Mouse (Mus musculus) splenic B cell, adult 2 months (primary cell): ENCODE data around the gene Gm28041.
"Not testable (repeated sequence)": the region's sequence is repeated elsewhere in the genome, so short reads cannot be mapped to it uniquely, and the experiment has no call there.

Experiments used
- DNase-seq: peaks from one replicate; pipeline ENCODE4 v3.0.0-alpha.2; 2011; ENCODE audit warnings: low read depth, low spot score
- H3K27me3 ChIP-seq: 2 replicates; pipeline ENCODE4 v1.6.1; 2012; ENCODE audit warnings: mild to moderate bottlenecking, low read length, moderate library complexity, mixed read lengths; ENCODE audit not compliant: control insufficient read depth, poor library complexity, insufficient read depth, severe bottlenecking
- H3K36me3 ChIP-seq: 2 replicates; pipeline ENCODE4 v1.6.1; 2012; ENCODE audit warnings: mild to moderate bottlenecking, low read length, moderate library complexity, mixed read lengths; ENCODE audit not compliant: control insufficient read depth, poor library complexity, insufficient read depth, severe bottlenecking

Gm28041 gene

DNA sequence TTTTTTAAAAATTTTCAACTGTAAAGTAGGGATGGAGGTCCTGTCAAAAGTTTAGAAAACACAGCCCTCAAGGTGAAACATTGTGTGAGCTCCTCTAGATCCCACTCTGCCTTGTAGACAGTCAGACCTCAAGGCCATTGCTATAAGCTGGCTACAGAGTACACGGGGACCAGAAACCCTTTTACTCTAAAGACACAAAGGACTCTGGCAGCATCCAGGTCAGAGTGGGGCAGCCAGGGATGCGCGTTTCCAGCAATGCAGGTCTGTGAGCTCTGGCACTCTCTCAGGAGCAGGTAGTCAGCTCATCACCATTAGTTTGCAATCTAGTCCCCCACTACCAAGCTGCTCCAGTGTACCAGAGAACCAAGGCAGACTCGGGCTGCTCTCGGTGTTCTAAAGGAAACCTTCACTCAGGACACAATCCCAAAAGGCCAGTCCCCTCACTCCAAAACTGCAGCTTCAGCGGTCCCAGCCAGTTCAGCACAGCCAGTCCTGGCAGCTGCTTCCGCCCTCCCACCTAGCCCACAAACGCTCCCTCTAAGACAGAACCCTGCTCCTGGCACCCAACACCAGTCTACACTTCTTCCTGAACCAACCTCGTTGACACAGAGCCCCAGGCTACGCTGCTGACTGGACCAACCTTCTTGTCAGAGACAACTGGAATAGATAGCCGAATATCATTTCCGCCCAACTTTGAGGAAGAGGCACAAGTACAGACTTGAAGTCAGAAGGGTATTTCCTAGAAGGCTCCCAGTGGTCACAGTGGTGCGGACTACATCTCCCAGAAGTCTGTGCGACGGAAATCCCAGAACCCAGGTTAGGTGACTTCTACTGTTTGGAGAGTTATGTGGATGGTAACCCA, at the start of gene Gm28041, which contains the start of gene Zfp456:
Gm28041 (minus strand) TSS at position 684 of the 862 bp plus-strand sequence.
Zfp456 (minus strand) TSS at position 761 of the 862 bp plus-strand sequence.
- DNase-seq: peak; percentile 90
- H3K27me3 ChIP-seq, H3K36me3 ChIP-seq: not testable (repeated sequence)

DNA sequence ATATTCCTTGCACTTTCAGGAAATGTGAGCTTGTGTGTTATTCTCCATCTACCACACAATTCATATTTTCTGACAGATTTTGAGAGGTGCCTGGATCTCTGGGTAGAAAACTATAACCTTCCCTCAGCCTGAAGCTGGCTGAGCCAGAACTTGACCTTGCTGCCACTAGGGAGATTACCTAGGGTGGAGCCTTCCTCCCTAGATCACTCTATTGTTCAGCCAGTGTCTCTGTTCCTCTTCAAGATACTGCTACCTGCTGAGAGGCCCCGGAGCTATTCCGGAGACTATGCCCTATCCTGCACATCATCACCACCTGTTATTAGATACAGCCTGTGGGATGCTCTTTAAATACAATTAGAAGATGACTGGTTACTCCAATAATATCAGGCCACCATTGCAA, 47.0 kb upstream of the Gm28041 start:
- not testable (repeated sequence) for H3K36me3 ChIP-seq, DNase-seq, H3K27me3 ChIP-seq

DNA sequence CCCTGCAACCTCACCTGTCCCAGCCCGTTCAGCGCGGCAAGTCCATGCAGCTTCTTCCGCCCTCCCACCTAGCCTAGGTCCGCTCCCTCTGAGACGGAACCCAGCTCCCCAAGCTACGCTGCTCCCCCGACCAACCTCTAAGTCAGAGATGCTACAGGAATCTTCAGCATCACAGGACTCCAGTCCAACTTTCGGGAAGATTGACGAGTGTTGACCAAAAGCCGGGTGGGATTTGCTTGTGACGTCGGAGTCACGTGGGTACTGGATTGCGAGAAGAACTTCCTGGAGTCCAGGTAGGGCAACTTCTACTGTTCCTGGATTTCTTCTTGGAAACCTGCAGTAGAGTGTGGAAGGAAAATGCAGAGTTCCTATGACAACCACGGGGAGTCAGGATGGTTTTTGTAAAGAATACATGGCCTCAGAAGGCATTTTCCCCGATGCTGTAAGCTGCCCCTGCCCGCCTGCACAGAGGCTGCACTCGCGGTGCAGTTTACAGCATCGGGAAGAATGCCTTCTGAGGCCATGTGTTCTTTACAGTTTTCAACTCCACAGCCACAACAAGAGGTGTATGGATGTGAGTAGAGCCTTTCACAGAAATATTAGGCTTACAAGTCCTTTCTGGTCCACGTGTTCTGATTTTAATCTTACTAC, 45.8 kb upstream of the Gm28041 start, which contains the start of gene Zfp459:
Zfp459 (minus strand) TSS at position 212 of the 651 bp plus-strand sequence.
- peak; percentile 44 for DNase-seq
- no peaks in the 10 kb centered on the region for H3K36me3 ChIP-seq
- no peaks in the 10 kb centered on the region for H3K27me3 ChIP-seq

DNA sequence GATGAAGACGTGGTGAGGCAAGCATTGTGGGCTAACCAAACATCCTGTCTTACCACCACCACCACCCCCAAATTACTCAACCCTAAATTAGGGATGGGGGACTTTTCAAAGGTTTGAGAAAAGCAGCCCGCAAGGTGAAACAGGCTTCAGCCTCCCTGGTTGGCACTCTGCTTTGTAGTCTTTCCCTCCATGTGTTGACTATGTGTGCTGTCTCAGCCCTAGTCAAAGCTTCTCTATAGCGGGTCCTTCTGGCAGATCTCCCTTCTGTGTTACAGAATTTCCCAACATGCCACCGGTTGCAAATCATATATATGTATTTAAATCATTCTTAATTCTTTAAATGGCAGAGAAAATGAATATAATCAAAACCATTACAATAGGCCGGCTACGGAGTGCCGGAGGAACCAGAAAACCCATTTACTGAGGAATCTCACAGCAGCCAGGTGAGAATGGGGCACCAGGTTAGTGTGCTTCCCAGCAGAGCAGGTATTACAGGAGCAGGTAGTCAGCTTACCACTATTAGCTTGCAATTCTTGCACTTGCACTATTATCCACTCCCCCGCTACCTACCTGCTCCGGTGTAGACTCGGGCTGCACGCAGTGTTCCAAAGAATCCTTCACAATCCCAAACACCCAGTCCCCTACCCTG, 45.1 kb upstream of the Gm28041 start:
- DNase-seq: no peak
- H3K36me3 ChIP-seq: no peaks in the 10 kb centered on the region
- no peaks in the 10 kb centered on the region for H3K27me3 ChIP-seq

DNA sequence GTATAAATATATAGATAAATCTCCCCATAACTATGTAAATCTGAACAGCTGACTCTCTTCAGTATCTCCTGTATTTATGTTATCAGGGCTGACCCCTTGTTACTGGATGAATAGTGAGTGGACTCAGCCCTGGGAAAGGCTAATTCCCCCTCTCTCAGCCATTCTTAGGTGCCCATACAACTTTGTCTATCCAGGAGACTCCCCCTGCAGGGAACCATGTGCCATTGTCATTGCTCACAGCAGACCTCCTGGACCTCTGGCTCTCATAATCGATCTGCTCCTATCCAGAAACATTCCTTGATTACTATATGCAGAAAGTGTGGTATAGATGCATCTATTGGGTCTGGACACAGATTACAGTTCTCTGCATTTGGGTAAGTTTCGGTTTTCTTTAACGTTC, 41.3 kb upstream of the Gm28041 start:
- H3K36me3 ChIP-seq: no peaks in the 10 kb centered on the region
- DNase-seq: no peak
- no peaks in the 10 kb centered on the region for H3K27me3 ChIP-seq

DNA sequence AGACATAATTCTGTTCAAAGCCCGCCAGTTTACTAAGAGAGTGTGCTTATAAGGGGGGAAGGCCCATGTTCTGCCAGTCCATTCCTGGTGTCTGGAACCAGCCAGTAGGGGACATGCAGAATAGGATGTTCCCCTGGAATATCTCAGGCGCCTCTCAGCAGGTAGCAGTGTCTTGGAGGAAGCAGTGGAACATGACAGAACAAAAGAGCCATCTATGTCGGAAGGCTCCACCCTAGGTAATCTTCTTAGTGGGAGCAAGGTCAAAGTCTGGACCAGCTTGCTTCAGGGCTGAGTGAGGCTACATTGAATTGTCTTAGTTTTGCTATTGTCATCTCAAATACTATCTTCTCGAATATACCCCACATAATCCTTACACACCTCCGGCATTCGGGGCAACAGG, 40.2 kb upstream of the Gm28041 start:
- no peak for DNase-seq
- H3K36me3 ChIP-seq: no peaks in the 10 kb centered on the region
- no peaks in the 10 kb centered on the region for H3K27me3 ChIP-seq

DNA sequence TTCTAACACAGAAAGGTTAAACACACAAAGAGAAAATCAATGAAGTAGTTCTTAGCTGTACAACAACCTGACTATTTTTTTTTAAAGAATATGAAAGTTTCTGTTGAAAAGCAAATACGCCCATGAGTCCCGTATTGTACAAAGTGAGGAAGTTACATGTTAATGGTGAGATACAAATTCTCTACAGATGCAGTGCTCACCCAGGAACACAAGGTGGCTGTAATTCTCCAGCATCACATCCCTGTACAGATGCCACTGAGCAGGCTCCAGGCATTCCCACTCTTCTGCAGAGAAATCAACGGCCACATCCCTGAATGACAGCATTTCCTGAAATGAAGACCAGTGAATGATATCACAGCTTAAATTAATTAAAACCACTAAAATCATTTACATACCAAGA, 38.1 kb upstream of the Gm28041 start:
- not testable (repeated sequence) for H3K27me3 ChIP-seq, DNase-seq, H3K36me3 ChIP-seq

DNA sequence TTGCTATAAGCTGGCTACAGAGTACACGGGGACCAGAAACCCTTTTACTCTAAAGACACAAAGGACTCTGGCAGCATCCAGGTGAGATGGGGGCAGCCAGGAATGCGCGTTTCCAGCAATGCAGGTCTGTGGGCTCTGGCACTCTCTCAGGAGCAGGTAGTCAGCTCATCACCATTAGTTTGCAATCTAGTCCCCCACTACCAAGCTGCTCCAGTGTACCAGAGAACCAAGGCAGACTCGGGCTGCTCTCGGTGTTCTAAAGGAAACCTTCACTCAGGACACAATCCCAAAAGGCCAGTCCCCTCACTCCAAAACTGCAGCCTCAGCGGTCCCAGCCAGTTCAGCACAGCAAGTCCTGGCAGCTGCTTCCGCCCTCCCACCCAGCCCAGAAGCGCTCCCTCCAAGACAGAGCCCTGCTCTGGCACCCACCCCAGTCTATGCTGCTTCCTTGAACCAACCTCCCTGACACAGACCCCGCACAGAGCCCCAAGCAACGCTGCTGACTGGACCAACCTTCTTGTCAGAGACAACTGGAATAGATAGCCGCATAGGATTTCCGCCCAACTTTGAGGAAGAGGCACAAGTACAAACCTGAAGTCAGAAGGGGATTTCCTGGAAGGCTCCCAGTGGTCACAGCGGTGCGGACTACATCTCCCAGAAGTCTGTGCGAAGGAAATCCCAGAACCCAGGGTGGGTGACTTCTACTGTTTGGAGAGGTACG, 23.8 kb upstream of the Gm28041 start, which contains the start of gene Zfp429:
Zfp429 (minus strand) TSS at position 637 of the 721 bp plus-strand sequence.
- H3K36me3 ChIP-seq, H3K27me3 ChIP-seq: not testable (repeated sequence)
- DNase-seq: peak; percentile 88

DNA sequence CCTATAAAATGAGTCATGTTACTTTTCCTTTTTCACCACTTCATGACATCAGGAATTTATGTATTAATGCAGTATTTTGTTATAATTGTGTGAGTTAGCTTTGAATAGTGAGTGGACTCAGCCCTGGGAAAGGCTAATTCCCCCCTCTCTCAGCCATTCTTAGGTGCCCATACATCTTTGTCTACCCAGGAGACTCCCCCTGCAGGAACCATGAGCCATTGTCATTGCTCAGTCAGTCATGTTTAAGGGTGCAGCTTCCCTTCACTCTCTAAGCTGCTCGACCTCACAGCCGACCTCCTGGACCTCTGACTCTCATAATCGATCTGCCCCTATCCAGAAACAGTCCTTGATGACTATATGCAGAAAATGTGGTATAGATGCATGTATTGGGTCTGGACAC, 722 bp upstream of the Gm28041 start:
- DNase-seq, H3K36me3 ChIP-seq, H3K27me3 ChIP-seq: not testable (repeated sequence)

DNA sequence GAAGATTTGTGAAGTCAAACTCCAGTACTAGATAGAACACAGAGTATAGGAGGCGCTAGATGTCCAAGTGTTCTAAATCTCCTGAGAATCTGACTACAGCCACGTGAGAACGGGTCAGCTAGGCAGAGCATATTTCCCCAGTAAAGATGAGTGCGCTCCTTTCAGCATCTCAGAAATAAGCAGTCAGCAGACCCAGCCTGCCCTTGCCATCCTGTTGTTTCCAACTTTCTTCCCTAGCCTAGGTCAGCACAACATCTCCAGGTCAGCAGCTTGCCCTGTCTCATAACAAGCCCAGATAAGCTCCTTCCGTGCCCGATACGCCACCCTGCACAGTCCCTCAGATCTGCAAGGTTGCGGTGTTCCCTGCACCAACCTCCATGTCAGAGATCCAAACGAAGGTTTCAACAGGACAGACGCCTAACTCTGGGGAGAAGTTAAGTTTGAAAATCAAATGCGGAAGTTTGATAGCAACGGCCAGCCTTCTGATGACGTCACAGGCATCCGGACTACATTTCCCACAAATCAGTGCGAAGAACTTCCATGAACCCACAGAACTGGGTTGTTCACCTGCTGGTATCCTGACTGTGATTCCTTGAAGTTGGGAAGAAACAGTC, 15.3 kb downstream of the Gm28041 start, which contains the start of the genes Gm28044 and Zfp953:
Gm28044 (minus strand) TSS at position 406 of the 614 bp plus-strand sequence.
Zfp953 (minus strand) TSS at position 475 of the 614 bp plus-strand sequence.
- DNase-seq: peak; percentile 93
- H3K36me3 ChIP-seq: no peaks in the 10 kb centered on the region
- H3K27me3 ChIP-seq: no peaks in the 10 kb centered on the region

DNA sequence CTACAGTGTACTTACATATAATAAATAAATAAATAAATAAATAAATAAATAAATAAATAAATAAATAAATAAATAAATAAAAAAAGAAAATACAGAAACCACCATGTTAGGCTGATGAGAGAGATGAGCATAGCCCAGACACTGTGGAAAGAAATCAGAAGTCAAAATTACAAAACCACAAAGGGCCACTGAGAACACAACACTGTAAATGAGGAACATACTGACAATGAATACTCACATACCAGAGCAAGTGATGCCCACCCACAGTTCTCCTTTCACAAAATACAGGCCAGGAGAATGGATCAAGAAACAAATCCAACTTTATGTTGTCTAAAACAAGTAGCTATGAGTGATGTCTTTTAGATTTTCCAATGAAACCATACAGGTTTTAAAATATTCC, 23.7 kb downstream of the Gm28041 start:
- H3K36me3 ChIP-seq: no peaks in the 10 kb centered on the region
- no peak for DNase-seq
- no peaks in the 10 kb centered on the region for H3K27me3 ChIP-seq

DNA sequence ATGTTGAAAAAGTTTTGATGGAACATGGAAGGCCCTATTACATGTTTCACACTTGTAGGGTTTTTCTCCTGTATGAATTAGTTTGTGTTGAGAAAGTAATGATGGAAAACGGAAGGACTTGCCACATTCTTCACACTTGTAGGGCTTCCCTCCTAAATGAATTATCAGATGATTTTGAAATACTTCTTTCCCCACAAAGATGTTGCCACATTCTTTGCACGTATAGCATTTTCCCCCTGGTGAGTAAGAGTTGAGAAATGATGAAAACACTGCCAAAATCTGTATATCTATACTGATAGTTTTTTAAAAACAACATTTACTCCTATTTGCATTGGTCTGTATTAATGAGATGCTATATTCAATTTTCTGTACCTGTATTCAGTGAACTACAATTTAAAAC, 32.1 kb downstream of the Gm28041 start:
- no peak for DNase-seq
- Histone ChIP-seq H3K27me3 (no peaks in the 10 kb centered on the region), H3K36me3 (peaks cover 11% of the 10 kb centered on the region)

DNA sequence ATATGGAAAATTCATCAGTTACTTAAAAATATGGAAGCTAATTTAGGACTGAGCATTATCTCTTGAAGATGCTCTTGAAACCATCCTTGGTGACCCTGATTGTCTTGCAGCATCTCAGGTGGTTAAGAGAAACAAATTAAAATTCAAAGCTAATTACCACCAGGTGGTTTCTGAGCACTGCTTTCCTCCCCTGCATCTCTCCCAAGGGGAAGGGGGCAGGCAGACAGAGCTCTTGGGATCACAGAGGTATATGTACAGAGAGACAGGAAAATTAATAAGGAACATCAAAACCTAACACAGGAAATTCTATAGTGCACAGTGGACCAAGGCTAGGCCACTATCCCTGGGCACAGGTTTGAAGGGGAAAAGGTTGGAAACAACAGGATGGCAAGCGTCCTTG, 42.7 kb downstream of the Gm28041 start:
- no peaks in the 10 kb centered on the region for H3K36me3 ChIP-seq
- DNase-seq: peak; percentile 6
- H3K27me3 ChIP-seq: no peaks in the 10 kb centered on the region
